Mouse (Mus musculus) adrenal gland, adult (tissue): ENCODE results near the gene Ndel1.

Source experiments
- DNase-seq, 2 experiments: peaks; one replicate each; pipeline ENCODE4 v3.0.0; 2022 to 2023; ENCODE audit warnings: low spot score in 1 of 2; ENCODE audit not compliant: inconsistent age in 2 of 2

Gene Ndel1

DNA sequence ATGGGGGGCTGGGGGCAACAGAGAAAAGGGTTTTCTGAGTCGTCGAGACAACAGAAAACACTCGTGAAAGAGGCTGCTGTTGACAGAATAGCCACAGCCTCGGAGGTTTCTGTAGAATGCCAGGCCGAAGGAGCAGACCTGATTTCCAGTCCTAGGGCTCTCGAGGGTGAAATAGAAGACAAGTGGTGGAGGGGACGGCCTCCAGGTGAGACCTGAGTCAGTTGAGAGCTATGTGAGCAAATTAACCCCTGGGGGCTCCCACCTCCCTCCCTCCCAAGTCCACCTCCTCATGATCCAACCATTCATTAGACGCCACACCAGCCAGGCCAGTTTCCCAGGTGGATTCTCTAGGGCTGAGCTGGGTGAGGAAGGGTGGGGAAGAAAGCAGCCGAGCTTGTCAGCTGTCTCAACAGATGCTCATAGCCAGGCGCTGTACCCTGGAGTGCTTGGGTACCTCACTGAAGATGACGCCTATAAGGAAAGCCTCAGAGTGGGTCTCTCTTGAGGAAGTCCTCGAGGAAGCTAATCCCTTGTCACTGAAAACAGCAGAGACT is 22.3 kb upstream of the Ndel1 start:
- DNase-seq, result no peak

DNA sequence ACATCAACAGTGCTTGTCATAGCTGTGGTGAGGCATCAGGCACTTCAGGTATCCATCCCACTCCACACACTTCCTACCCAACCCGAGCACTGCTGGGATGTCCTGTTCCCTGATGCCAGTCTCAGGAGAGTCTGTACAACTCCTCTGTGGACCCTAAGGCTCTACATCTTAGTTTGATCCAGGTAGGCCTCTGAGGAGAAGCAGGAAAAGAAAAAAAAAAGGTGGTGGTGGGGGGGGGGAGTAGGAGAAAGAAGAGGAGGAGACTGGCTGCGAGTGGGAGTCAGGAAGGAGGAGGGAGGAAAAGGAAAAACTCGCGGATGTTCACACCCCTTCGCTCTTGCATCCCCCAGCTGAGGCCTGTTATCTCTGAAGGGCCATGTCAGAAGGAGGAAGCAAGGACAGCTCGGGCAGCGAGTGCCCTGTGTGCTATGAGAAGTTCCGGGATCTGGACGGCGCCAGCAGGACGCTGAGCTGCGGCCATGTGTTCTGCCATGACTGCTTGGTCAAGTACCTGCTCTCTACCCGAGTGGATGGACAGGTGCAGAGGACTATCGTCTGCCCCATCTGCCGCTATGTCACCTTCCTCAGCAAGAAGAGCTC is 20.7 kb upstream of the Ndel1 start:
- peak in 1 of 2 experiments; percentile 27 for DNase-seq

- DNase-seq, result no peak
Observed at GRCm38 (mm10) chr11:68891823-68892222, 20.2 kb upstream of the Ndel1 start.

GRCm38 (mm10) chr11:68890625-68891024 is 19.0 kb upstream of the Ndel1 start:
- DNase-seq, result no peak

DNA sequence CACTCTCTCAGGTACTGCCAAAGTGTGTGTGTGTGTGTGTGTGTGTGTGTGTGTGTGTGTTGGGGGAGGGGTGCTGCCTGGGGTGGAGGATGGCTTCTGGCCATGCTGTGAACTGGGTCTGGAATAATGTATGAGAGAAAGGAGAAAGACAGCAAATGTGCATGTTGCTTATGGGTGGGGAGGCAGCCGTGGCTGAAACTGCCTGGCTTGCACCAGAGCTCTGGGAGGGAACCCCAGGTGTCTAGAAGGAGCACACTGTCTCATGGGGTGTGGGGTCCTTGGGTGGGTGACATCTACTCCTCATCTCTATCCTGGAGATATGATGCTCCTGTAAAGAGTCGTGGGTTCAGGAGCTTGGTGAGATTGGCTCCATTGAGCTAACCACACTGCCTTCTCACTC is 17.0 kb upstream of the Ndel1 start:
- DNase-seq, result no peak

DNA sequence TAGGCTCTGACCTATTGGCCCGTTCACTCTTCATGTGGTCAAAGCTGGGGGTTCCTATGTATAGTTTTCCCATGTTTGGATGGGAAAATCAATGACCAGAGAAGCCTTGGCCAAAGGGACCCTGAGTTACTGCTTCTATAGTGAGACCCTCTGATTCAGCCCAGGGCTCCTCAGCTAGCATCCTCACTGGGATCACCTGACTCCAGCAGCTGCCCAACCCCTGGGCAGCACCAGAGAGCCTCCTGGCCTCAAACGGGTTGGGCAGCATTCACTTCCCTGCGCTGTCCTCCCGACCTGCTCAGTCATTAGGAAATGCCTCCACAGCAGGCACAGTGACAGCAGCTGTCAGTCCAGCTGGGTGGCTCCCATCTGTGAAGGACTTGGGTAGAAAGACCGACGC is 16.6 kb upstream of the Ndel1 start, which contains the start of gene Rnf222:
TSS of gene Rnf222 (plus strand) at position 301 of the 400 bp plus-strand sequence.
- no peak for DNase-seq

GRCm38 (mm10) chr11:68886091-68886490 is 14.4 kb upstream of the Ndel1 start:
- no peak for DNase-seq

- DNase-seq, result no peak
Observed at GRCm38 (mm10) chr11:68884368-68884767, 12.7 kb upstream of the Ndel1 start.

DNA sequence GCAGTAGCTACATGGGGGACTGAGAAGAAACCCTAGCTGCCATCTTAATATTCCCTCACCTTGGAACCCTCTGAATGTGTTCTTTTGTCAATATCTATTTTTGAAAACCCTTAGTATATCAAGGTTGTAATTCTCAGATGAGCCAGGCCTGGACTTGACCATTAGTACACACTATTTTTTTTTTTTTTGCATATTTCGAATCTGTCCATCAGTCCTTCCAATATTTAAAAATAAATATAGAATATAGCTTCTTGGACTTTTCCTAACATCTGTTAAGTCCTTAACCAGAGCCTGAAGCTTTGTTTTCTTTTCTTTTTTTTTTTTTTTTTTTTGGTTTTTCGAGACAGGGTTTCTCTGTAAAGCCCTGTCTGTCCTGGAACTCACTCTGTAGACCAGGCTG is 12.2 kb upstream of the Ndel1 start:
- DNase-seq, result no peak

DNA sequence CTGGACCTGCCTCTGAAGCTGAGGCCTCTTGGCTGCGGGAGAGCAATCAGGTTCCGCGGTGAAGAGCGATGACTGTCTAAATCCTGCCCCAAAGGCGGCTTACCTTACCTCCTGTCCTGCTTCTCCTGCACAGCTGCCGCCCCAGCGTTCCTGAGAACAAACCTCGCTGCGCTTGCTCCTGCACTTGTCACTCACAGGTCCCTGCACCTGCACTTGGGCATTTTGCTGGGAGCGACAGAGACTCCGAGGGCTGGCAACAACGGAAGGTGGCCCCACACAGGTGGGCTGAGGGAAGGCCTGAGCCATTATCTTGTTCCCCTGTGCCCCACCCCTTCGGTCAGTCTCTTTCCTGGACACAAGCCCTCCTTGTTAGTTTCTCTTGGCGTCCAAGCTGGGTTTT is 10.4 kb upstream of the Ndel1 start:
- DNase-seq, result no peak

DNA sequence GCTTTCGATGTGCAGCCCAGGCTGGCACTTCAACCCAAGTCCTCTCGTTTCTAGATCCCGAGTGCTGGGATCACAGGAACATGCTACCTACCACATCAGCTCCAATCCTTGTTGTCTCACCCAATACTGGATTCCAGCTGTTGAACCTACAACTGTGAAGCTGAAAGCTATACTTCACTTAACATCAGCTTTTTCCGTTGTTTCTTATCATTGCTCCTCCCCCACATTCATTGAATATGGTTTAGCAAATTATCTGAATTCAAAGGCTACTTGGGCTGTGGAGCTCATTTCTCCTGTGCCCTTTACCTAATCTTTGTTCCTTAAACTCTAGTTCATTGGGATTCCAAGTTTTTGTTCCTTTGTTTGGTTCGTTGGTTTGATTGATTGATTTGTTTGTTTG is 7.2 kb upstream of the Ndel1 start:
- DNase-seq, result no peak

DNA sequence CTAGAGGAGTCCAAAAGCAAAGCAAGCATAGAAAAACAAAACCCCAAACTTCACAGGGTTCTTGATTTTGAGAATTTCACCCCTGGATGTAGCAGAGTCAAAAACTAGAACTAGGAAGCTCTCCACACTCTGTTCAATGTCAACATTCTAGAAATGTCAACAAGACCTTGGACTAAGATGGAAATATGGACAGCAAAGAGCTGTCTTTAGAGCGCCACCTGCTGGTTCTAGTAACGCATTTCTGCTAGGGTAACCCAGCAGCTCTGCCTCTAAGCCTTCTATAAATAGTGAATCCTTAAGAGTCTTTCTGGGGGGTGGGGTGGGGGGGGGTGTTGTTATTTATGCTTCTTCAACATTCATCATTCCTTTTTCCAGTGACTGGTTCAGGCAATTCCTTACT is 3.2 kb upstream of the Ndel1 start:
- peak; percentile 70 to 86 for DNase-seq

DNA sequence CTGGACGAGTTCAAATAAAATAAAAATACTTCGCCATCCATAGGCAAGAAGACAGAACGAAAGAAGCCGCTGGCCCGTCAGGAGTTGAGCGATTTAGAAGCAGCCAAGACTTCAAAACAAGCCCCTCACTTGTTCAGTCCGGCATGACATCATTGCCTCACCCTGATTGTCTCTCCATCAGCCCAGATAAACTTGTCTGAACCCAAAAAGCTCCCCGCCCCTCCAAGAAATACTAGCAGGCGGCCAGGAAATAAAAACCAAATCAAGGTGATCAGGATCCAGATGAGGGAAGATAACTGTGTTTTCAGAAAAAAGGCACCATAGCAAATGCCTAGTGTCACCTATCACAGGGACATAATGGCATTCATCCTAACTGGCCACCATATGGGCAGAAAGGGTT is 381 bp downstream of the Ndel1 start:
- DNase-seq, result peak in 1 of 2 experiments; percentile 54

DNA sequence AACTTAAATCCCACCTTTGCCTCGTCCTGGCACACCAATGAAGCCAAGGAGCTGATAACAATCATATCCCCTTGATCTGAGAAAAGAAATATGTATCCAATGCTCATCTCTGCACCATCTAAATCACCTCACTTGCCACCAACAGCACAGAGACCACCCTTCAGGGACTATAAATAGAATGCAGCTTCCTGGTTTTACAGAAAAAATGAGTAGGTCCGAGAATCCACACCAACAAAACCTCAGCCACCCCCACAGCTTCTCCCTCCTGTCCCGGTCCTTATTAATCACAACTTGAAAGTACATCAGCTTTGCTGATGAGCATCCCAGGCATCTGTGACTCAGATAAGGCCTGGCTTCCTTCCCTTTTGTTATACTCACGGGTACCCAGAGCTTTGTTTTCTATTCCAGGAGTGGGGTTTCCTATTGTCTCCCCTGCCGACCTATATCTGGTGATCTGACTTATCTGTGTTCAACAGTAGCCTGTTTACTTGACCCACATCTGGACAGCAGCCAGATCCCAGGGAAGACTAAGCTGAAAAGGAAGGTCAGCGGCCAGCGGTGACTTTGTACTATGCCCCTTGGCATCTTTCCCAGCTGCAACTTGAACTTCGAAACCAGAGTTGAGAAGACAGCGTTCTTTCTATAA is 7.0 kb downstream of the Ndel1 start:
- peak; percentile 97 to 99 for DNase-seq

DNA sequence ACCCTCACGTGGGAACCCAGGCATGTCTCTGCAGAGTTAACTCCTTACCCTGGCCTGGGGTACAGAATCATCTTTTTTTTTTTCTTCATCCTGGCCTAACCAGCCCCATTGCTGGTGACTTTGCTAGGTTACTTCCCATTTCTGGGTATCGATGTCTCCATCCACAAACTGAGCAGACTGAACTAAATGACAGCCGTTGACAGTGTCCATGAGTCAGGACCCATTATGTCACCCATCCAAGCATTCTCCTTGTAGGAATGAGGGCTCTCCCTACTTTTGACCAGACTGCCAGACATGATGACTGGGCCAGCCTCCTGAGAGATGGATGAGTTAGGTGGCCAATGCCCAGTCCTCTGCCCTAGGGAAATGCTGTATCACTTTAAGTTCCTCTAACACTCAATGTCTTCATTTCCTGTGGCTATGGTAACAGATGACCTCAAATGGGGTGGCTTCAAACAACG is 8.0 kb downstream of the Ndel1 start:
- DNase-seq, result peak; percentile 38 to 65

DNA sequence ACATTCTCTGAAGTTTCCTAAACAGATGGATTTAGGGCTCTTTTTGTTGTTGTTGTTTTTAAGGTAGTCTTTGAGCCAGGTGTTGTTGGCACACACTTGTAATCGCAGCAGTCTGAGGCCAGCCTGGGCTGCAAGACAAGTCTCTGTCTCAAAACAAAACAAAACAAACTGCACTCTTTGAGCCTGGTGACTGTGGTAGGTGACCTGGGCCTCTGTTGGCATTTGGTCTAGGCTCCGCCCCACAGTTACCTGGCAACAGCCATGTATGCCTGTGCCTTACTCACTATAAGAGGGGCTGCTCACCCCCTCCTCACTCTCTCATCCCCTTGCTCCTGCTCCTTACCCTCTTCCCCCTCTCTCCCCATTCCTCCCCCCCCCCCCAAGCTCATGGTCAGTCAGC is 9.4 kb downstream of the Ndel1 start:
- DNase-seq, result no peak

DNA sequence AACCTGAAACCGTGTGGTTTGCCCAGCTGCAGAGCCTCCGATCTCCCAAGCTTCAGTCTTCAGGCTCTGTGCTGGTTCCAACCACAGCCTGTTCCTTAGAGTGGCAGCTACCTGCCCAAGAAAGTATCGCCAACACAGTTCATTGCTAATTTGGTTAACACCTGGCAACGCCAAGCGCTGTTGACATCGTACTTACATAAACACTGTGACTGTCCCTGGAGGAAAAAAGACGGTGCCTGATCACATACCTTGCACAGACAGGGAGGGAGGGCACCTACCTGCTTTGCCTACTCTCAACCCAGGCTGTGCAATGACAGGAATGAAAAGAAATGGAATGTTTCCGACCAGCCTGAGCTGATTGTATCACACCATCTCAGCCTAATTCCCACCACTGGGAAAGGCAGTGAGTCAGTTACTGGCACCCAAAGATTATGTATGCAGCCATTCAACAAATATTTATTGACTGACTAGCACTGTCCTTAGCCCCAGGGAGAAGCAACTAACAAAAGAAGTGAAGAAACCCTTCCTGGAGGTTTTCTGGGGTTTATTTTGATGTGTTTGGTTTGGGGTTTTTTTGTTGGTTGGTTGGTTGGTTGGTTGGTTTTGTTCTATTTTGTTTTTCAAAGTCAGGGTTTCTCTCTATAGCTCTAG is 11.6 kb downstream of the Ndel1 start:
- no peak for DNase-seq

DNA sequence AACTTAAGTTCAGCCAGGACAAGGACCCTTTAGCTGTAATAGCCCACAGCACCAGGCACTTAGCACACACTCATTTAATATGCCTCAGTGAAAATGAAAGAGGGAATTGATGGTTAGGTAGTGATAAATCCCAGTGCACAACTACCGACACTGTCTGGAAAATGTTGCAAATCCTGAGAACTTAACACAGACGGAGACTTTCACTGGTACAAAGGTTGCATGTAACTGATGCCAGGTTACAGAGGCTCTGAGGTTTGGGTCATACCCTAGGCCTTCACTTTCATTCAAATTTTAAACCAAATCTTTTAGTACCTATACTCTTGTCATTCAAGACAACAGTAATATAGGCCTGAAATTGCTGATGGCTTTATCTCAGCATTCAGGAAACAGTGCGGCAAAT is 14.3 kb downstream of the Ndel1 start:
- DNase-seq, result no peak

- DNase-seq, result no peak
Observed at GRCm38 (mm10) chr11:68854621-68855020, 17.0 kb downstream of the Ndel1 start.

- DNase-seq, result peak; percentile 84 to 89
Observed at GRCm38 (mm10) chr11:68853611-68854401, 17.9 kb downstream of the Ndel1 start.

- peak; percentile 100 for DNase-seq
Observed at GRCm38 (mm10) chr11:68852932-68853409, 18.7 kb downstream of the Ndel1 start.
